Comparison of ENCODE assay signal across 8 mouse cellular contexts in genomic region chr12:33302523-33303383, GRCm38 (mm10).
DNase-seq lines count a peak whose midpoint lies in the region; ATAC-seq and TF ChIP-seq lines count a peak whose summit lies in the region.

No protein-coding gene starts in this region.

- no peaks in the 10 kb centered on the region for H3K27me3 ChIP-seq in G1E (ENCODE audit: insufficient read depth, low read length)
- H3K27me3 ChIP-seq in forebrain, embryonic 13.5 days = peaks cover 16% of the 10 kb centered on the region

- H3K27ac ChIP-seq in forebrain, embryonic 13.5 days = no peak overlapping the region
- H3K27ac ChIP-seq in layer of hippocampus, adult 2 months = peak overlapping the region; percentile 73

- peak overlapping the region; percentile 86 for H3K4me2 ChIP-seq in forebrain, embryonic 13.5 days

- H3K4me1 ChIP-seq in G1E (ENCODE audit: insufficient read depth, low read depth, low read length) = peaks cover 58% of the 10 kb centered on the region
- H3K4me1 ChIP-seq in forebrain, embryonic 13.5 days = peaks cover 26% of the 10 kb centered on the region

- intact Hi-C loops in heart, postnatal 36 days (cut with DNase I) = no loop called here

- no peaks in the 10 kb centered on the region for H3K9me3 ChIP-seq in G1E (replicated peaks)
- no peaks in the 10 kb centered on the region for H3K9me3 ChIP-seq in forebrain, embryonic 13.5 days (replicated peaks)

- H3K4me3 ChIP-seq in G1E (ENCODE audit: low read depth, low read length) = peak overlapping the region; percentile 68
- peak overlapping the region; percentile 43 for H3K4me3 ChIP-seq in forebrain, embryonic 13.5 days
- H3K4me3 ChIP-seq in layer of hippocampus, adult 2 months = peak overlapping the region; percentile 61

- H3K36me3 ChIP-seq in G1E (replicated peaks) = peaks cover 20% of the 10 kb centered on the region
- H3K36me3 ChIP-seq in forebrain, embryonic 13.5 days (ENCODE audit: poor library complexity, severe bottlenecking) = 0 out of 2 replicates have a peak, but pooled peaks cover 4% of the 10 kb centered on the region

- peak; percentile 31 for ATAC-seq in G1E (ENCODE audit: extremely low read depth, insufficient number of reproducible peaks, low FRiP score, poor library complexity, severe bottlenecking)
- ATAC-seq in forebrain, embryonic 13.5 days = peak; percentile 76

- under 1% methylated on average over 29 of the region's 29 CpGs for WGBS in forebrain, embryonic 13.5 days

- DNase-seq in G1E (ENCODE audit: low spot score) = no peak
- peak; percentile 59 for DNase-seq in c-Kit-positive CD71-positive TER-119-positive erythroid progenitor cells, embryonic 14.5 days (ENCODE audit: low spot score)
- peak; percentile 73 to 80 for DNase-seq in heart, postnatal 36 days
- DNase-seq in layer of hippocampus, adult 2 months (ENCODE audit: low spot score in 2 of 2) = peak in 1 of 2 experiments; percentile 30
- DNase-seq in lung, postnatal 10 days = peak; percentile 75
- DNase-seq in ovary, adult 18-20 months (ENCODE audit: low spot score) = peak; percentile 34
- DNase-seq in thymus, postnatal 25 days = peak; percentile 69

- H3K9ac ChIP-seq in forebrain, embryonic 13.5 days = peak overlapping the region; percentile 53

- no peak for TF ChIP-seq CTCF in G1E (IDR thresholded peaks at IDR 0.05; ENCODE audit: low read depth, low read length)
- no peak for TF ChIP-seq CTCF in layer of hippocampus, adult 2 months (conservative IDR thresholded peaks at IDR 0.05)
